Mouse (Mus musculus) bone marrow, adult 2 months (tissue): Measurements from ENCODE around the gene Ssna1.

Experiments
- CTCF ChIP-seq: fragments of 200-500 bp; IDR thresholded peaks from 2 replicates; pipeline ENCODE4 v1.5.1; 2011; ENCODE audit warnings: low read length, control low read depth; ENCODE audit not compliant: control insufficient read depth, insufficient read depth
- POLR2A ChIP-seq: fragments of 200-500 bp; IDR thresholded peaks from 2 replicates; pipeline ENCODE4 v1.6.1; 2011; ENCODE audit warnings: low read depth, mild to moderate bottlenecking, control low read depth, low read length, borderline replicate concordance; ENCODE audit not compliant: control insufficient read depth

DNA sequence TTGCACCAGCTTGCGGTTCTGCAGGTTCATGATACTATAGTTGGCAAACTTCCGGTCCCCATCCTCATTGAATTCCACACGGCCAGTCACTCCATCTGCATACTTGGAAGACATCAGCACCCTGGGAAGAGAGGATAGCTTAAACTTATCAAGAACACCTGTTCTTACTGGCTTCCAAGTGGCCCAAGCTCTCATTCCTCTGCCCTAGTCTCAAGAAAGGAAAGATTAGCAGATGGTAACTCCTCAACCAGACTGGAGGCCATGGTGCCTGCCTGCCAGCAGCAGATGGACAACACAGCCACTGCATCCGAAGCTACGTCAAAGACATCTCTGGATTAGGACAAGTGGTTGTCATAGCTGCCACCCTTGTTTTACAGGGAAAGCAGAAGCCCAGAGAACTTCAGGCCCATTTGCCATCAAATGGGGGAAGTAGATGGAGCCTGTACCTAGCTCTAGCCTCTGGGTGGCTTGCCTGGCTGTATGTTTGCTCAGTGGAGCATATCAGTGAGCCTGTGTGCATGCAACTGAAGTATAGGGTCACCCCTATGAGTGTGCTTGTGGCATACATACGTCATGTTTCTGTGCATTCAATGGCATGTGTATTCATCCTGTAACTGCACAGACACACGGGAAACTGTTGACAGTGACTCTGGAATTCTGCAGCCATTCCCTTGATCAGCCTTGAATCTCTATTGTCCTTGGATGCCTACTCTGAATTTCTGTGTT is 31.9 kb upstream of the Ssna1 start:
- TF ChIP-seq POLR2A, result no peak
- no peak for TF ChIP-seq CTCF
